Mouse (Mus musculus): ENCODE measurements around the gene Prn.

Gene Prn

DNA sequence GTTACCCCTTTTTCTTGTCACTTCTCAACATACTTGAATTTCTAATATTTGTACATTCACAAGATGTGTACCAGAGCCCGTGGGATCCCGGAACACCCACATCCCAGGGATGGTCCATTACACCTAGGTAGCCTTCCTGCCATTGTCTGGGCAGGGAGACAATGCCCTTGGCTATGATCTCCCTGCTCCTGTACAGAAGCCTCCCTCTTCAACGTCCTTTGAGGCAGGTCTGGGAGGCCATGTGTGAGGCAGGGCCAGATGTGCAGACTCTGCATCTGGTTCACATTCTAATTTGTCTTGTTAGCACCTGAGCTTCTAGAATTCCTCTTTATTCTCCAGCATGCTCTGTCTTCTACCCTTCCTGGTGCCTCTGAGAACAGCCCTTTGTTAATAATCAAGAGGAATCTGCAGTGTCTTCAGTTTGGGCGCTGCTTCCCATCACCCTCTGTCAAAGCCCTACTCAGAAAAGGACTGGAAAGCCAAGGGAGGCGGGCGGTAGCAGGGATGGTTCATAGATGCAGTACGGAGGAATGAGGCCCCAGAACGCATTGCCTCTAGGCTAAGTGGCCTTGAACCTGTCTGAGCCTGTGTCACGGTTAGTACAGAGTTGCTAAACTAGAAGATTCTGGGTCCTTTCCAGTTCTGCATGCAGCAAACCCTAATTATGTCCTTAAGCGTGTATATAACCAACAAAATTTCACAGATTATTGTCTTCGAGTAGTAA lies 39.3 kb downstream of the Prn start:
- no peak for DNase-seq (ENCODE audit: low spot score in 2 of 2)

DNA sequence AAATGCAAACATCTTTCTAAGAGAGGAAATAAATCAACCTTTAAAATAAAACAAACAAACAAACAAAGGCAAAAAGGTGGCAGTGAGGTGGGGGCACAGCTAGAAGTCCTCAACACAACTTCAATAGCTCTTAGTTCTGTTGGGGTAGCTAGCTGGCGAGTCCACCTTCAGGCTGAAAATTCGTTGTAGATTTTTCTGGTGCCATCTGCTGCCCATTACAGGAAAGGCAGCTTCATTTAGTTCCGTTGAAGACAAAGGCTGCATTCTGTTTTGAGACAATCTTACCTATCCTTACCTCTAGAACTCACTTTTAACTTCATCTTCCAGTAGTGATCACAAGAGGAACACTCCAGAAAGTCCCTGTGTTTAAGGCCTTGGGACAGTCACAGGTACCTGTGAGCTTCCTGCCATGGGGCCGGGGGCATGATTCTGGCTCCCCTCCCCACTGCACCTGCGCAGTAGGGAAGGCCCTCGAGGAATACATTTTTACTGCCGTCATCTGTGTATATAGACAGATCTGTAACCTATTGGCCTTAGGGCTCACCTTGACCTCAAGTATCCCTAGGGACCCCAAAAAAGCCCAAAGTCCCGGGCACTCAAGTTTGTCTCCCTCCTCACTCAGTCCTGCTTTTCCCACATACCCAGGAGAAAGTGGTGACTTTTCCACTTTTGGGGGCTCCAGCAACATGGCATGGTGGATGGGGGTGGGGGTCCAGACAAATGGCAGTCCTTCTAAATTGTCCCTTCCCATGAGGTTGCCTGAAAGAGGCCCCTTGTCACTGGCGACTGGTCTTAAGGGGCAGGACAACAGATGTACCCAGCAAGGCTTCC lies 40.2 kb downstream of the Prn start:
- peak in 1 of 2 experiments; percentile 42 for DNase-seq (ENCODE audit: low spot score in 2 of 2)

DNA sequence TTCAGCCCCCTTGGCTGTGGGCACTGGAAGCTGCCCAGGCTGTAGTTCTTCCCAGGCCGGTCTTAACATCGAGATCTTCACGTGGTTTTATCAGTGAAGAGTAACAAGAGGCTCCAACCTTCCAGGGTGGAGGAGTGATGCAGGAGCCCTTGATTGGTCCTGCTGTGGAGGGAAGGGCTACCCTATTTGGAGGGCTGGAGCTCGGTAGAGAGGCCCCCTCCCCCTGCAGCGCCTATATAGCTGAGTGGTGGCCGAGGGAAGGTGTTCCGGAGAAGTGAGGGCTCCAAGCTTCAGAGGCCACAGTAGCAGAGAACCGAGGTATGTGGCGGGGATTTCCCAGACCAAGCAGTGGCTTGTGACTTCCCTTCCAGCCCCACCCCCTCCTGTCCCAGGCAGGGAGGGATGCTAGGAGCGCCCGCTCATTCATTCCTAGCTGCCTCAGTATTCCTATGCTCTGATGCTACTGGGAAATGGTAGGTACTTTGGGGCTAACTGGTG lies 40.9 kb downstream of the Prn start, which contains the start of gene Prnd:
Gene Prnd (plus strand): TSS at position 264 of the 498 bp plus-strand sequence.
- DNase-seq (ENCODE audit: low spot score in 2 of 2): no peak

DNA sequence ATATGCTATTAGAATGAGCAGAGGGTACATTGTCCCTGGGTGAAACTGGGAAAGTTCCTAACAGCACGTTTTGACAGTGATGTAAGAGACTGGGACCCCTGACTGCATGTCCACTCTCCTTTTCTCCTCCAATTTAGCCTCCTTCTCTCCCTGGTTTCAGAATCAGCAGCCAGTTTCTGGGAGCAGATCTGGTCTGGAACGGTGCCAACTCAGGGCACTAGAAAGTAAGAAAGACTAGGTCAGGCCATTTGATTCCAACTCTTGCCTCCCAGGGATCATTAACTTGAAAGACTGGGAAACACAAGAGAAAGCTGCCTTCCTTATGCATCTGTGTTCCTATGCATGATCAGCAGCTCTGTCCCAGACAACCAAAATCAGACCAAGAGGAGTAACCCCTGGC lies 42.7 kb downstream of the Prn start:
- no peak for DNase-seq (ENCODE audit: low spot score in 2 of 2)

DNA sequence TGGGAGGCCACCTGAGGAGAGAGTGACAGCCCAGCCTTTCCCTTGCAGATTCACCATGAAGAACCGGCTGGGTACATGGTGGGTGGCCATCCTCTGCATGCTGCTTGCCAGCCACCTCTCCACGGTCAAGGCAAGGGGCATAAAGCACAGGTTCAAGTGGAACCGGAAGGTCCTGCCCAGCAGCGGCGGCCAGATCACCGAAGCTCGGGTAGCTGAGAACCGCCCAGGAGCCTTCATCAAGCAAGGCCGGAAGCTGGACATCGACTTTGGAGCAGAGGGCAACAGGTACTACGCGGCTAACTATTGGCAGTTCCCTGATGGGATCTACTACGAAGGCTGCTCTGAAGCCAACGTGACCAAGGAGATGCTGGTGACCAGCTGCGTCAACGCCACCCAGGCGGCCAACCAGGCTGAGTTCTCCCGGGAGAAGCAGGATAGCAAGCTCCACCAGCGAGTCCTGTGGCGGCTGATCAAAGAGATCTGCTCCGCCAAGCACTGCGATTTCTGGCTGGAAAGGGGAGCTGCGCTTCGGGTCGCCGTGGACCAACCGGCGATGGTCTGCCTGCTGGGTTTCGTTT lies 43.3 kb downstream of the Prn start:
- DNase-seq (ENCODE audit: low spot score in 2 of 2): no peak

DNA sequence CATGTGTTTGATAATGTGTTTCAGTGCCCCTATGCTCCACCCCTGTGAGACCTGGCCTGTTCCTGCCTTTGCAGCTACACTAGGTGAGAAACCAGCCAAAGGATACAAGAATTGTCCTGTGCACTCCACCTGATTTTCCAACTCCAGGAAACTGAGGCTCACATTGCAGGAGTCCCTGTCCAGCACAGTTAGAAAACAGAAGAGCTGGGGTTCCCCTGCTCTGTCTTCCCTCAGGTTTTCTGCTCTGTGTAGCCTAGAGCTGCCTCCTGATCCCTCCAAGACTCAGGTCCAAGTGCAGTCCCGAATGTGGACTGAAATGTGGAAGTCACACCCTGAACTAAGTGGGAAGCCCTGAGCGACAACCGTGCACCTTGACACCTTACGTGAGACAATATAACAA lies 44.0 kb downstream of the Prn start:
- no peak for DNase-seq (ENCODE audit: low spot score in 2 of 2)

DNA sequence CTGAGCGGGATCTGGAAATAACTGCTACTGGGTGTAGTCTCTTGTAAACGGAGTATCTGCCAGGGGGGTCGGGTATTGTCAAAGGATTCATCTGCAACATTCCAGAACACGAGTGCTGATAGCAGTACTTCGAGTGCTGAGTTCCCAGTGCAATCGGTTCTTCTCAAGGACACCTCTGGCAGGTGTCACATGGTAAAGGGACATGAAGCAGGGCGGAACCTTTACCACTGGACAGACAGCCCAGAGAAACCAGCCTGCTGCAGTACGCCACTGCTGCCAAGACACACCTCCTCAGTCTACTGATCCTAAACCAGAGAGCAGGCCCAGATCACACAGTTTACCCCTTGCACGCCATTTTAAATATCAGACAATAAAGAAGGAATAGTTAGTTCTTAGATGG lies 45.1 kb downstream of the Prn start:
- no peak for DNase-seq (ENCODE audit: low spot score in 2 of 2)

DNA sequence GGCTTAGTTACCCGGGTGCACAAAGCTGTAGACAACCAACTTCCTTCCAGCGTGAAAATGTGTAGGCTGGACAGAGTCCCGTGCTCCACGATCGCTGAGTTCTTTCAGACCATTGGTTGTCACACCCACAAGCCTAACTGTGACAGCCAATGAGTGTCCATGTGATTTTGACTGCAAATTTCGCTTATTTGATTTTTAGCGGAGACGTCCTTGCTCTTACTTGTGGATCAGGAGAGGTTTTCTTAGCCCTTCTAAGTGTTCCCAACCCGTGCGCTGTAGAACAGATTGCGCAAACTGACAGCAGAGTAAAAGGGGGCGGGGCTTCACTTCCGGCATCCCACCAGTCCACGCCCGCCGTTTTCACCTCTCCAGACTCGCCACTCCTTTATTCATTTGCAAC lies 45.5 kb downstream of the Prn start:
- DNase-seq (ENCODE audit: low spot score in 2 of 2): no peak

DNA sequence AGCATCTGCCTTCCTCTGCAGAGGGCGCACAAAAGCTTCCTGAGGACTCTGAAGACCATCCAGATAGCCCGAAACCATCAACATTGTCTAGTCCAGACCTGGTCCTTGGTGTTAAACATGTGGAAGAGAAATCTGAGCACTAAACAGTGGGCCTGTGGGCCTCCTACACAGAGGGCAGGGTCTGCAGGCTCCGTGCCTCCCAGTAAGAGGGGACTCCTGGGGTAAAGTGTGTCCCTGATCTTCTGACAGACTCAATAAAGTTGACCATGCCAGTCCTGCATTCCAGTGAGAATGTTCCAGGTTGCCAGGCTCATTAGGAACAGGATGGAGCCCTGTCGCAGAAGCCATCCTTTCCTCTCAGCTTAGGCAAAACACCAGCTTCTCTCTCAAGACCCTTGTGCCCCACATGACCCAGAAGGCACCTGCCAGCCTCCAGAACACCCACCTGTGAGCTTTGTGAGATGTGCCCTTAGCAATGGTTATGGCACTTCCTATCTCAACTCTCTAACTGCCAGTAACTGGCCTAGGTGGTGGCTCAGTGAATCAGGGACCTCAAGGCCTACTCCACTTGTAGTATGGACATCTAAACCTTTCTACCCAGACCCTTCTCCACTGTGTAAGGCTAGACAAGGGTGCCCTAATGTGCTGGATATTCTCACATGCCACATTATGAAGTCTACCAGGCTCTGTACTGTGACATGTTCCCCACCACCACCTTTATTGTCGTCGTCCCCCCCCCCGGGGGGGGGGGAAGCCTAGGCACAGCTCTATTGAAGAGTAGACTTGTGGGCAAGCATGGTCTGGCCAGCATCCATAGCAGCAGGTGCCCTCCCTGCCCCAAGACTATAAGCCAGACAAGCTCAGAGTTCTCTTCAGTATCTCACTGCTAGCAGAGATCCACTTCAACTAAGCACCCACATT lies 46.8 kb downstream of the Prn start:
- DNase-seq (ENCODE audit: low spot score in 2 of 2): no peak

DNA sequence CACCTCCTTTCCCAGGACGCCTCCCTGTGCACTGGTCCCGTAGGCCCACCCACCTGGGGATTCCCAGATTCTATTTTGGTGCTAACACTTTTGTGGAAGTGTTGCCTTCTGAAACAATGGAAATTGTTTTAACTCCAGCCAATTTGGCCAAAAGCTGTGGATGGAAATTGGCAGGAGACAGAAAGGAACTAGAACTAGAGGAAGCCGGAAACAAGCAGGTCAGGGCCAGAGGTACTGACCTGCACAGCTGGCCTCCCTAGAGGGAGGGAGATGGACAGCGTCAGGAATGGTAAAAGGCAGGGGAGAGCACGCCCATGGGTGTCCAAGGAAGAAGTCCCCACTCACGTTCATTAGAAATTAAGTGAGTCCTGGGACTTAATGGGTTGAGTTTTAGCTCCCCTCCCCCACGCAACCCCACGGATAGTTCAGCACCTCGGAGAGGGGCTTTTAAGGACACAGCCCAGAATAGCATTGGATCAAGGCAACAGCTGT lies 48.0 kb downstream of the Prn start:
- no peak for DNase-seq (ENCODE audit: low spot score in 2 of 2)

DNA sequence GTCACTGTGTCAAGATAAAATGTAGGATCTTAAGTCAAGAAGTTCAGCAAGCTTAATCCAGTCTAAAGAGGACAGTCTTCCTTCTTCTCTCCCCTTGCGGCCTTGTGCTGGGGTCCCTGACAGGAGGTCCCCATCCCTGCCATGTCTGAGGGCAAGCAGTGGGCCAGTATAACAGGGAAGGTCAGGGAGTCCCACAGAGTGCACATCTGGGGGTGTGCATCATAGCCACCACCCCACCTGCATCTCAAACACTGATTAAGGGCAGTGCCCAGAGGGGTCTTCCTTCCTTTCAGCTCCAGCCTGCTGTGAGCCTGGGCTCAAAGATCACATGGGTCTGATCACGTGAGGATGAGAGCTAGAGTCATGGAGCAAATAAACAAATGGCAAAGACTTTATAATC lies 51.9 kb downstream of the Prn start:
- DNase-seq (ENCODE audit: low spot score in 2 of 2): no peak

DNA sequence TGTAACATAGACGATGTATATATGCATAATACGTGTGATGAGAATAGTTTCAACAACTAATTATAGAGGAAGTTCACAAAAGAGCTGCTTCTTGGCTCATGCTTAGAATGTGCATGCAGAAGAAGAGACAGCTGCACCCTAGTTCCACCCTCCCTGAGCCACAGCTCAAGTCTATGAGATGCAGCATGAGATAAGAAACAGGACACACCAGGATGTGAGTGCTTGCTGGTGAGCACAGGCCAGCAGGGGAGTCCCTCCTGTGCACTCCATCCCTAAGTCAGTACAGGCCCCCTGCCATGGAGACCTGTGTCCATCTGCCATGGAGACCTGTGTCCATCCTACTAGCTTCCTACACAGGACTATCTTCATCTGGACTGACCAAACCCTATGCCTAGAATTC lies 60.8 kb downstream of the Prn start:
- DNase-seq (ENCODE audit: low spot score in 2 of 2): no peak

DNA sequence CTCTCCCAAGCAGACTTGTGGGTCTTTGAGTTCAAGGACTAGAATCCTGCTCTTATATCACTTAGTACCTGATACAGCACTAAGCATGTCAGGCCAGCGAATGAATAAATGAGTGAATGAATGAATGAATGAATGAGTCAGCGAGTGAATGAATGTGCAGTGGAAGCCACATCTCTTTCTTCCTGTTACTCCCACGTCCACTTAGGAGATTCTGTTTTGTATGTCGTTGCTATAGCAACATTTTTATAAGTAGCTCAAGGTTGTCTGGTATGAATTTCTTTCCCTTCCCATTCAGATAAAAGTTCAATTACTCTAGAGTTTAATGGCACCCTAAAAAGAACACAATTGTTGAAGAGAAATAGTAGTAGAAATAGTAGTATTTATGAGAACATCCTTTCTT lies 61.3 kb downstream of the Prn start:
- no peak for DNase-seq (ENCODE audit: low spot score in 2 of 2)

DNA sequence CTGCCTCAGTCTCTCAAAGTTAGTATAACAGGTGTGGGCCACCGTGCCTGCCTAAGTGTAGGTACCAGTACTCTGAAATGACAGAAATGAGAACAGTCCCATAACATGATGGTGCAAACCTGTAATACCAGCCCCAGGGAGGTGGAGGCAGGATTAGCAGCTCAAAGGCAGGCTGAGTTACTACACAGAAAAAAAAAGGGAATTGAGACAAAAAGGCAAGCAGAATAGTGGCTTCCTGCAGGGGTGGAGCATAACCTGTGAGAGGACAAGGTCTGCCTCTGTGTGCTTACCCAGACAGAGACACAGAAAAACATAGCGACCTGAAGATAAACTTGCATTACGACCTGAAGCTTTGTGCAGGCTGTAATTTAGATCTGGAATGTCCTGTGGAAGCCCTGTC lies 66.9 kb downstream of the Prn start:
- DNase-seq (ENCODE audit: low spot score in 2 of 2): no peak

DNA sequence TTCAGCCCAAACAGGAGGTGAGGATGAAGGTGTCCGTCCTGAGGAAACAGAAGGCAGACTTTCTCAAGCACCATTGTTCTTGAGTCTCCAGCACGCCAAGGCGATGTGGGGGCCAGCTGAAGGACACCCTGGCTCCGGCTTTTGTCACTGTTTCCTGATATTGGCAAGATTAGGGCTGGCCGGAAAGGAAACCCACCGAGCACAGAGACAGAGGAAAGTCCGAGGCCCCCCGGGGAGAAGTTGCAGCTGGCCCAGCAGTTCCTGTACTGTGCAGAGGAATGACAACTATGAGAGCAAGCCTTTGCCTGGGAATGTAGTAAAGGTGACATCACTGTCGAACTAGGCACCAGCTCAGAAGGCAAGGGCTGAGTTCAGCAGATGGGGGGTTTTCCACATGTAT lies 71.1 kb downstream of the Prn start:
- no peak for DNase-seq (ENCODE audit: low spot score in 2 of 2)

DNA sequence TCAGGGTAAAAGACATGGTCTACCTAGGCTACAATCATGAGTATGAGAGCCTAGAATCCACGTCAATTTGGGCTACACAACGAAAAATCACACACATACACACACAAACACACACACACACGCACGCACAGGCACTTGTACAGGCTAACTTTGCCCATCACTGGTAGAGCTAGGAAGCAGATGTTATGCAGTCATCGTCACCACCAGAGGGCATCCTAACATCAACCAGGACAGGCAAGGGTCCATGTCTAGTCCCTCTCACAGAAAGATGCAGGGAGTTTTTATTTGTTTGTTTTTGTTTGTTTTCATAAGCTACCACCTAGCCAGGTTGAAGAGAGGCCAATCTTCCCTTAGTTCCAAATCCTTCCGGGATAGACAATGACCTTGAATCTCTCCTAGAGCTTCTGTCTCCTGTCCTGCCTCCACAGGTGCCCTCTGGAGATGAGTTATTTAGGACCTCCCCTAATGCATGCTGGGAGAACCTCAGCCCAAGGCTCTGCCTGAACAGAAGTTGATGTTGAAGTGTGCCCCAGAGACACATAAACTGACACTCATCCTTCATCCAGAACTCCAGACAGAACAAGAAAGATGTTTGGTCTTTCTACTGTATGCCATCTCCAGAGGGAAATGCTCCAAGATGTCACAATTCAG lies 72.9 kb downstream of the Prn start:
- DNase-seq (ENCODE audit: low spot score in 2 of 2): no peak

DNA sequence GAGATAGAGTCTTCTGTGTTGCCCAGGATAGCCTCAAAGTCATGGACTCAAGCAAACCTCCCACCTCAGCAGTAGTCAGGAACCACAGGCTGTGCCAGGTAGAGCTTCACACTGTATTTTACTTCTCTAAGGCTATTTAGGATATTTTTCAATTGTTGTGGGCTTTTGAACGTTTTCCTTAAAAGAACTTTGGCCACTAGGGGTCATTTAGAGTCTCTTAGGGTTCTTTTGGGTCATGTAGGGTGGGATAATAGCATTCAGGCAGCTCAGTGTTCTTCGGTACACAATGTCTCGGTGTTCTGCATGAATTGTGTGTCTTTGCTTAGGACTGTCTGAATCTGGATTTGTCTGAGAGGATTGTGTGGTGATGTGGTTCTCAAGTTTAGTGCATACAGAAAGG lies 78.2 kb downstream of the Prn start:
- no peak for DNase-seq (ENCODE audit: low spot score in 2 of 2)

DNA sequence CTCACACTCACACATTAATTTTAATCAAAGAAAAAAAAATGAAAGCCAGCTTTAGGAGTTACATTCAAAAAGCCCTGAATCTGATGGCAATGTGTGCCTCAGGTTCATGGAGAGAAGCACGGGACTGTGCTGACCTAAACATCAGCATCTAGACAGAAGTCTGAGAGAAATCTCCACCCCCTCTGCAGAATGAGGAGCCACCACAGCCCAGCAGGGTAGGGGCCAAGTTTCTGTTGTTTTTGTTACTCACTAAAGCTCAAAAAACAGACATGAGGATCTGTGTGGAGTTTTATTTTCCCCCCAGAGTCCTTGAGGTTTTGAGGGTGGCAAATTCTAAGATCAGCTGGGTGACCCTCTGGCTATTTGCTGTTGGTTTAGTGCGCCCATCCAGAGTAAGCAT lies 78.8 kb downstream of the Prn start:
- DNase-seq (ENCODE audit: low spot score in 2 of 2): no peak

DNA sequence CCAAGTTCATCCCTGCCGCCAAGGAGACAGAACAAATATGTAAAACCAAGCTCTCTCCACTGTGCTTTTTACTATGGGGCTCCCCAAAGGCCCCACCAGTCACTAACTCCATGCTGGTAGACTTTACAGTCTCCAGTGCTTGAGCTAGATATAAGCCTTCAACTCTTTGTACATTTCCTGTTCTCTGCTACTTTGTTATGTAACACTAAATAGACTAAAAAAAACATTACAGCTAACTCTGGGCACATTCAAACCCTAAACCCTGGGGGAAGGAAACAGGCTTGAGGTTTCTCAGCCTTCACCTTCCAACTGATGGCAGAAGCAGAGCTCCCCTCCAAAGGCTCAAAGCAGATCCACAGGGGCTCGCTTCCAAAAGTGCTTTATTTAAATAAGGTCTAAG lies 82.7 kb downstream of the Prn start:
- no peak for DNase-seq (ENCODE audit: low spot score in 2 of 2)

DNA sequence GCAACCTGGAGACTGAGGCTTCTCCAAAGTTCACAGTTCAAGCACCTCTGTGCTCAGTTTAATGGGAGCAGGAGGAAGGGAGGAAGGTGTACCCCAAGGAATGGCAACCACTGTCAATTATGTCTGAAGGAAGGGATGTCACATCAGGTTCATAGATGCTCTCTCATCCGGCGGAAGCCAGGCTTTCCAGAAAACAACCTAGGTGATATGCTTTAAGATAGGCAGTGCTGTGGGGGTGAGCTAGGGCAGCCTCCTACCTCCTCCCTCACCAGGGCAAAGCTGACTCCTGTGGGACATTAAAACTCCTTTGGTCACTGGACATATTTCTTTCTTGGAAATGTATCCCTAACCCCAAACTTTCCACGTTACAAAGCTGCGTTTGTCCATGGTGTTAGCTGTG lies 83.4 kb downstream of the Prn start:
- DNase-seq (ENCODE audit: low spot score in 2 of 2): no peak

DNA sequence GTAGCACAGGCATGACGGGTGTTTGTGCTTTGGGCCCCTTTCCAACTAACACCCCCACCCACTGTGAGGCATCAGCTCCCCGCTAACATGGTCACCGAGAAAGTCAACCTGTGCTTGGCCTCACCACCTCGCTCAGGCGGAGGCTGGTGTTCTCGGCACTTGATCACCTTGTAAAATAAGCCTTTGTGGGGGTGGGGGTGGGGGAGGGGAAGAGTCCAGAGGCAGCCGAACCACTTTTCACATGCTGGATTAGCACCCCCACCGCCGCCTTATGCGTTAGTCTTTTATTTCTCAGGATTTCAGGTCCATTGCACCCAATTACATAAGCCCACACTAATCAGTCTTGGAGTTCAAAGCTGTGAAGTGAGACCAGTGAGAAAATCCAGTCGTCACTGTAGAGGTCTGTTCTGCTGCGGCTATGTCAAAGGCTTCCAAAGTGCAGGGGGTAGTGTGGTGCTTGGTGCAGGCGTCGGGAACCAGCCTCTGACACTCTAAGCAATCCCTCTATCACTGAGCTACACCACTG lies 83.9 kb downstream of the Prn start:
- DNase-seq (ENCODE audit: low spot score in 2 of 2): no peak

All from right cerebral cortex, postnatal 36 days (tissue).